Mouse (Mus musculus) urinary bladder, postnatal 4 days (tissue): ENCODE measurements around the gene Mrtfb.
"Not testable (repeated sequence)": the region's sequence is repeated elsewhere in the genome, so short reads cannot be mapped to it uniquely, and the experiment has no call there.

Source experiments
- DNase-seq, 2 experiments: peaks; one replicate each; pipeline ENCODE4 v3.0.0; 2021 to 2022; ENCODE audit warnings: low spot score in 2 of 2

Gene Mrtfb

DNA sequence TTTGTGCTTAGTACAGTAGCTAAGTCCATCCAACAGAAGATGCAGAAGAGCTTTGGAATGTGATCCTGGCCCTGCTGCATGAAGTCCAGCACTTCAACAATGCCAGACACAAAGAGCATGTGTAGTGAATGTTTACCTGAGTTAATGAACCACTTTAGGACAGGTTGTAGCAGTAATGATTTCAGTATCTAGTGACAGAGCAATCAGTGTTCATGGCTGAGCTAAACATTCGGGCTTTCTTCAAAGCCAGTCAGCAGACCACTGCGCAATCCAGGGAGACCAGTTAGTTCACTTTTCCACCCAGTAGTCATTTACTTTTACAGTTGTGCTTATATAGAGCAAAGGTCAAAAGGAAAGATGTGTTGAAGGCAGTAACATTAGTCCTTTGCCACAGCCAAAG lies 20.0 kb downstream of the Mrtfb start:
- DNase-seq, result no peak

DNA sequence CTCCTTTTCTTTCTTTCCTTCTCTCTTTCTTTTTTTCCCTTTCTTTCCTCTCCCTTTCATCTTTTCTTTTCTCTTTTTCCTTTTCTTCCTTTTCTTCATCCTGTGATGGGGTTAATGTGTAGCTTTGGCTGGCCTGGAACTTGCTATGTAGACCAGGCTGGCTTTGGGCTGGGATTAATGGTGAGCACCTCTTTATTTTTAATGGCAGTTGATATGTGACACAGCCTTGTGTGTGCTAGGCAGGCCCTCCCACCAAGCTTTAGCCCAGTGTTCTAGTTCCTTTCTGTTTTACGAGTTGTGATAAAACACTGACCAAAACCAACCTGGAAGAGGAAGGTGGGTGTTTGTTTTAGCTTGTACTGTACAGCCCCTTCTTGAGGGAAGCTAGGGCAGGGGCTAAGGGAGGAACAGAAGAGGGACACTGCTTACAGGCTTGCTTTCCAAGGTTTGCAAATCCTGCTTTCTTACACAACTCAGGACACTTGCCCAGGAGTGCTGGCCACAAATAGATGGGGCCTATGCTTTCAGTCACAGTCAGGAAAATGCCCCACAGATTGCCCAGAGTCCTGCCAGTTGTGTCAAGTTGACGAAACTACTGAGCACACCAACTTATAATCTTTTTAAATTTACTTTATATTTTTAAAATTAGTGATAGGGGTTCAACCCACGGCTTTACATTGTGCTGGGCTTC lies 20.6 kb downstream of the Mrtfb start:
- no peak for DNase-seq

DNA sequence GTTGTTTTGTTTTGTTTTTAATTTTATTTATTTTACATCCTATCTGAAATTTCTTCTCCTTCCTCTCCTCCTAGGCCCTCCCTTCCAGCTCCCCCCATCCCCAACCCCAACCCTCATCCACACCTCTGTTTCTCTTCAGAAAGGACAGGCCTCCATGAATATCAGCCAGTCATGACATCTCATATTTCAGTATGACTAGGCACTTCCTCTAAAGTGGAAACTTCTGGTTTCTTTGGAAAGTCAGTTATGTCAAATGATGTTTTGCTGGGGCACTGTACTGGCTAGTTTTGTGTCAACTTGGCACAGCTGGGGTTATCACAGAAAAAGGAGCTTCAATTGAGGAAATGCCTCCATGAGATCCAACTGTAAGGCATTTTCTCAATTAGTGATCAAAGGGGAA lies 30.1 kb downstream of the Mrtfb start:
- DNase-seq, result not testable (repeated sequence)

DNA sequence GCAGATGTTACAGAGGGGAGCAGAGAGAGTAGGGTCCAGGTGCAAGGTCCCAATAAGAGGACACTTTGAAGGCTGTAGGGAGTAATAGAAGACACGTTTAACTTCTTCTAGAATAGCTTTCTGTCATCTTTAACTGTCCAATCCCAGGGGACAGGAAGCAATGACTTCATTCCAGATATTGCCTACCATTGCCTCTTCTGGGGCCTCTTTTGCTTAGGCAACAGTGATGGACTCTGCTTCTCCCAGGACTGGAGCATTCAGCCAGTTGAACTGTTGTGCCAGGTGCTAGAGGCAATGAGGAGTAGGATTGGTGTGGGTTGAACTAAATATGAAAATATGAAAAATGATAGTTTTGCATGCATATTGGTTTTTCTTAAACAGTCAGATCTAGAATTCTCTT lies 41.6 kb downstream of the Mrtfb start:
- no peak for DNase-seq

DNA sequence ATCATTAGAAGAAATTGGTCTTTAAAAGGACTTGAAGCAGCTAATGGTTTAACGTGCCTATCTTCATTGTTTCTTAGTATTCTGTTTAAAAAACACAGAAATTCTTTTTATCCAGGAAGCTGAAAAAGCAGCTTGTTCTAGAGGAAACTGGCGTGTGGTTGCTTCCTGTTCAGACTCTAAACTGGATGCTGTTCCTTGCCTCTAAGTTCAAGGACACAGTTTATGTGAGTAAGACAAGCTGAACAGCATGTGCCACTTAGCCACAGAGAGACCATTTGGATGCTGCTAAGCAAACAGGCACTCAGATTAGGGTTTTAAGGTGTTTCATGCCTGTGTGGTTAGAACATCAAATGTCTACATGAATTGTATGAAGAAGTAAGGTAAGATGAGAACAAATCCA lies 42.7 kb downstream of the Mrtfb start:
- no peak for DNase-seq

DNA sequence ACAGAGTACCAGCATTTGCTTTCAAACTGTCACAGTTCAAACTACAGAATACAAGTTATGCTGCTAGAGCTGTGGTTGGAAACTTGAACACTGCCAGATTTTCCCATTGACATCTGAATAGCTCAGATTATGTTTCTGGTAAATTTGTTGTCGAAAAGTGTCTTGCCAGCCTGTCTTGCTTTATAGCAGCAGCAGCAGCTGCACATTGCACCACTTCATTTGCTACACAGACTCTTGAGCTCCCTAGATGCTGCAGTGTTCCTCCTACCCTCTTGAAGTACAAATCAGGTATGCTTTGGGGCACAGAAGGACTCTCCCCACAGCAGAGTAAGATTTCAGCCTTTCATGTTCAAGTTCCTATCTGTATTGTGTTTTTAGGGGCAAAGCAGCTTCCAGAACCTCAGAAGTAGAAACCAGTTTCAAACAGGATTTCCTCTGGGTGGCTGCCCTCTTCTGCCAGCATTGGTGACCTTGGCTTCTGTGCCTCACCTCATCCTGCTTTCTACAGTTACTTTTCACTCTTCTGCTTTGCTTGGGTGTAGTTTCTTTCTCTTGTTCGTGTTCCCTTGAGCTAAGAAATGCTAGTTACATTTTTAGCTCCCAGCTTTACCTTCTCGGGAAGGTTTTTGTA lies 49.9 kb downstream of the Mrtfb start:
- no peak for DNase-seq

DNA sequence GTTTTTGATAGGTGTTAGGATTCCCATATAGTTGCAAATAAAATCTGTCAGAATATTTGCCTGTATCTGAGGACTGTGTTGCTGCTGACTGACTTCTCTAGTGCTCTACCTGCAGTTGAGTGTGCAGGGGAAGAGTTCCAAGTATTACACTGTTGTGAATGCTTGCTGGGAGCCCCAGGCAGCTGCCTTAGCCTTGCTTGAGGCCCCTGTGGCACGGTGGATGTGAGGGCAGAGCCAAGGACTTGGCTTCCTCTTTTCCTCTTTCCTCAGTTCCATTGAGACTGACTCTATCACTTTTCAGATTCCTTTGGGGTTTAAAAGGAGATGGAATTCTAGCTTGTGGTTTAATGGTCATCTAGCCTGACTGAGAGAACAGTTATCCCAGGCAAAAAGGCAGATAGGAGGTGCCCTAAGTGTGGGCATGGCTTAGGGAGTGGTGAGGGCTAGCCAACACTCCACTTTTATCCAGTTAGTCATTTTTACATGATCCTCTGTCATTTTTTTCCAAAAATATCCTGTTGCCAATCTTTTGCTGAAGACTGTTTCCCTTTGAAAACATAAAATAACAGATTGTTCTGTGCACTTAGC lies 53.9 kb downstream of the Mrtfb start:
- no peak for DNase-seq

DNA sequence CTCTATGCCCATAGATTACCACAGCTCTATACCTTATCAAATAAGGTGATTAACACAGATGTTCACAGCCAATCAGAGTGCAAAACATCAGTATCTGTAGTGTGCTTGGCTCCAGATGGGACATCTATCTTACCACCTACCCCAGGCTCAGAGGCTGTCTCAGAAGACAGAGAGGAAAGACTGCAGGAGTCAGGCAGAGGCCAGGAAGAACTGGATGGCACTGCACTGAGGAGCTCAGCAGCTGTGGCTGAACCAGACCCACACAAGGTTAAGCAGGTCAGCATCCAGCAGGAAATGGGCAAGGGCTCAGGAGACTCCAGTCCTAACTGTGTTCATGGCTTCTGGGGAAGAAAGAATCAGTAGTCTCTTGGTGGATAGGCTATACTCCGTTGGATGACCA lies 55.1 kb downstream of the Mrtfb start:
- DNase-seq, result no peak

DNA sequence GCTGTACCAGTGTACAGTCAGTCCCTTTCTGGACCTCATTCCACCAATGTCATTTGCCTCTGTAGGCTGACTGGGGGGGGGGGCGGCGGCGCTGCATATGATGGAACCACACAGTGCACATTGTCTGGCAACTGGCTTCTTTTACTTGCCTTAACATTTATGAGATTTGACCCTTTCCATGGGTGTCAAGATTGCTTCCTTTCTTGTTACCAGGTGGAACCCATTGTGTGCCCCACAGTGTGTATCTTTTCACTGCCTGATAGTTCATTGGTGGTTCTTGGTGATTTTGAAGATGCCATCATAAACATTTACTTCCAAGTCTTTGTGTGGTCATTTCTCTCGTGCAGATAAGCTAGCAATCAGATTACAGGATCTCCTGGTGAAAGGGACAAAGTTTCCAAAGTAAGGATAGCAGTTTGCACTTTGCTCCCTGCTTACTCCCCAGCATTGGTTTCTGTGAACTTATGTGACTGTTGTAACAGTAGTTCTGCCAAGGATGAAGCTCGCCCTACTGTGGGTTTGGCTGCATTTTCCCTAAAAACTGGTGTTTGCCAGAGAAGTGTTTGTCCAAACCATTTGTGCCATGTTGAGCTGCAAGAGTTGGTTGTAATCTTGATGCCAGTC lies 56.9 kb downstream of the Mrtfb start:
- DNase-seq, result no peak

DNA sequence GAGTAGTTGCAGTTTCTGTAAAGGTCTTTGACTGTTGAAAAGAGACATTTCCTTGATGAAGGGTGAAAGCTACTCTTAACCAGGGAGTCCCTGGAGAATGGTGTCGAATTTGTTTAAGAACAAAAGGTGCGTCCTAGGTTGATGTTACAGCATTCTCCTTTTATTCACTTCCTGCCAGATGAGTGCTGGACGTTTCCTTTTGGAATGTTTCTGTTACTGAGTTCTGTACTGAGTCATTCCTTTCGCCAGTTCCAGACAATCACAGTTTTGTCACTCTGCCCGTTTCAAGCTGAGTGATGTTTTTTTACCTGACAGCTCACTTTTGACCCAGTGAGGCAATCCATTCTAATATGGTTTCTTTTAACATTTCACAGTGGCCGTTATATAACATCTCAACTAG lies 67.5 kb downstream of the Mrtfb start:
- DNase-seq, result no peak

DNA sequence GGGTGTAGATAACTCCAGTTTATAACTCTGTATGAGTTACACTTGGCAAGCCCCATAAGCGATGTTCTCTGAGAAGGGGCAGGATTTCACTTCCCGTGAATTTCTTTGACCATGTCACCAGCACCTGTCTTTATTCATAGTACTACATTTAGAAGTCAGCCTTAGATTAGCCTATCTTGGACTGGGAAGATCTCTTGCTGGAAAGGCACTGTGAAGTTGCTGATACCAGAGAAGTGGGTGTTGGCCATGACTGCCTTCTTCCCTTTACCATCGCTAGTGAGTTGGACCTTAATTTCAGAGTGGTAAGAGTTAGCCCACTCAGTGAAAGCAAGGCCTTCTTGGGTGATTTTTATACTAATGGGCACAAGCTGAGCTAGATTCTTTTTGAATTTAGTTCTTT lies 70.3 kb downstream of the Mrtfb start:
- DNase-seq, result no peak

DNA sequence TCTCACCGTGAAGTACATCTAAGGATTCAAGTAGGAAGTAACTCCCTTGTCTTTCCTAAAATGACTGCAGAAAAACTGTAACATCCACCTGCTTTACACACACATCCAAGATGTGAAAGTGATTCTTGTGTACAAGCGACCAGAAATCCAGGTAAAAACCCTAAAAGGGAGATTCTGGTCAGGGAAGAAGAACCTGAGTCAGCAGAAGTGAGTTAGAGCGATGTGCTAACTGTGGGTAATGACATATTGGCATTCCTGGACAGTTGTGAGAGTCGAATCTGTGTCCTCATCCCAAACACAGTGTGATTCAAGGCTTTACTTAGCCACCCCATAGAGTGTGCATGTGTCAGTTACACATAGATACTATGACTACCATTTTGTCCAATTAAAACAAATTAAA lies 72.4 kb downstream of the Mrtfb start:
- no peak for DNase-seq

DNA sequence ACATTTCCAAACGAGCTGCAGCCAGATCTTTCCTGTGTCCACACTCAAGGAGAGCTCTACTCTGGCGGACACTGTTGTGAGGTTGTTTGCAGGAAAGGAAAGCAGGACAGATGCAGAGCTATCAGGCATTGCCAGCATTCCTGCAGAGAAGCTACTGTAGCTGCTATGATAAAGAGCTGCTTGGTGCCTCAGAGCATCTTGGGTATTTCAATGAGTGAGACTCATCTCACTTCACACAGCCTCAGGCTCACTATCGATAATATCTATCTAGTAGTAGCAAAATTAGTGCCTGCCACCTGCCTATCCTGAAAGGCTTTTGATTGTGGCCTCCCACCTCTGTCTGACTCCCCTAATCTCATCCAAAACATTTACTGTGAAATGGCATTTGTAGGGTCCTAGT lies 73.4 kb downstream of the Mrtfb start:
- DNase-seq, result no peak

DNA sequence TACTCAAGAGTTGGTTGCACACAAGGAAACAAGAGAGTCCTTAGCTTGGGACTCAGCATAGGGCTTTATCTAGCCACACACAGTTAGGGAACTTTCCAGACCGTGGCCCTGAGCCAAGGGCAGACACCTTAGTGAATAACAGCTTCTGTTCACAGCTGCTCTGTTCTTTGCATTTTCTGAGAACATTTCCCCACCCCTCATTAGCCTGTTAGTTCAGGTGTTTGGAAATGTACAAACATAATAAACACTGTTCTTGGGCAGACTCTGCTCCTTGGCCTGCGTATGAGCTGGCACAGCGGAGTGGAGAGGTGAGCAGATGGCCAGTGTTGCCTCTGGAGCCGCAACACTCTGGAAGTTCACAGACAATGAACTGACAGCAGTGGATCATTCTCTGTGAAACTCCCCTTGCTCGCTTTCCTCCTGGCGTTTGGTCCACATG lies 74.0 kb downstream of the Mrtfb start:
- DNase-seq, result no peak

DNA sequence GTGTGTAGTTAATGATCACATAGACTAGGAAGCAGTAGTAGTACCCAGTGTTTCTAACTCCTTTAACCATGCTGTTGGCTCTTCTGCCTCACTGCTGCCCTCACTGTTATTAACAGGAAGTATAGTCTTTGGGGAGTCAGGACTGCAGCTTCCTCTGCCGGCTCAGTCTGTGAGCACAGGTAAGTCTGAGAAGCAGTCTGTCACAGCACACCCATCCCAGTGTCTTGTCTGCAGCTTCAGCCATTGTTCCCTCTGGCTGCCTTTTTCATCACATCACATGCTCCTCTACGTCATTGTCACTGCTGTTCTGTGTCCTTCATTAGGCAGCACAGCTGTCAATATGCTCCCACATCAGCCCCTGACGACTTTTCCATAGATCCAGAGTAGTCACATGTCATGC lies 75.6 kb downstream of the Mrtfb start:
- DNase-seq, result no peak

DNA sequence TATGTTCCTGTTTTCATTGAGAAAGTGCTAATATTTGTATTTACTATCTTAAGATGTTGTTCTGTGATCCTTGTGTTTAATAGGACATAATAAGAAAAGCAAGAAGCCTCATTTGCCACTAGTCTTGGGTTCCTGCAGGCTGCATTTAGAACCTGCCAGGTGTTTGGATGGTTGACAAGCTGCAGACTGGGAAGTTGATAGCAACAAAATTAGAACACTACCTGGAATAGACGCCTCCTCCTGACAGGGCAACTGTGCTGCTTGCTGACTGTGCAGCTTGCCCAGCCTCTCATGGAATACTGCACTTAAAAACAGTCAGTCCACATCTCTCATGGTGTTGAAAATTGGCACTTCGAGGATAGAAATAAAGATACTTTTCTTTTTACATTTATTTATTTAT lies 76.3 kb downstream of the Mrtfb start:
- no peak for DNase-seq

DNA sequence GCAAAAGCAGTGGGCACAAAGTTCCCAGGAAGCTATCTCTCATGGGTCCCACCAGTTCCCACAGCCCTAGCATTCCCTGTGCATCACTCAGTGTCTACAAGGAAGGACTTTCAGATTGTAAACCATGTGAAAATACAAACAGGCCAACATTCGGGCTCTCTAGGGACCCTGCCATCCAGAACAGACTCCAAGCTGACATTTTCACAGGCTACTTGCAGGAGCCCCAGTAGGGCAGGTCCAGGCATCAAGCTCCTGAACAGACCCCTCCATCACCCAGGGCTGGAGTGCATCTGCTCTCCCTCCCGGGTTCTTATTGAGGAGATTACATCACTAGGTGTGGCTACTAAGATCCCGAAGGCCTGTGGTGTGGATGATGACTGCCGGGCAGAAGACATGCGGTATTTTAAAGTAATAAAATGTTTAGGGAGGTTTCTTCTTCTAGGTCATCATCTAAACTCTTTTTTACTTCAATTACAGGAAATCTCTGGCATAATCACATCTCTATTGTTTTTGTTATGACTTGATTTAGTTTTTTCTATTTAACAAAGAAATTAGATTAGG lies 77.6 kb downstream of the Mrtfb start:
- DNase-seq, result no peak

DNA sequence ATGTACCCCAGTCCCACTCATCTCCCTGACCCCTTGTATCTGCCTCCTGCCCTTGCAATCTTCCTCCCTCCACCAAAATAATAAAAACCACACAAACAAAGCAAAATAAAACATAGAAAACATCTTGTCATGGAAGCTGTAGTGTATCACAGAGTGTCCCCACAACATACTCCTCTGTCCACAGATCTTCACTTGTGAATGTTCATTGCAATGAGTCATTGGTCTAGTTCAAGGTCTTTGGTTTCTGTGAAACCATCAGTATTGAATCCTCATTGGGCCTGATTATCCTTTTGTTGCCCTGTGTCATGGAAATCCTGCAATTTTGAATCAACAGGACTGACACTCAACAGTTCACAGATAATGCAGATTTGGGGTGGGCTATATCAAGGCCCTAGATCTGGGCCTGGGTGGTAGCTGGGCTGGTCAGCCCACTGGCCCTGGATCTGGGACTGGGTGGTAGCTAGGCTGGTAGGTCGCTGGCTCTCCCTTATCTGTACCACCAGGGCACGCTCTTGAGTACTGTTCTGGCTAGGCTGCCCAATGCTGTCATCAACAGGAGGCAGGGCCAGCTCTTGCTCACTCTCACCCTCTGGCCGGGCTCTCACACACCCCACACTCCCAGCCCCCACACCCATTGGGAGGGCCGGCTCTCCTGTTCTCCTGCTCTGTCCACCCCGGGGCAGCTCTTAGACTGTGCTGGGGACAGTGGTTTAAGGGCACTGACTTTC lies 80.4 kb downstream of the Mrtfb start:
- DNase-seq, result no peak

DNA sequence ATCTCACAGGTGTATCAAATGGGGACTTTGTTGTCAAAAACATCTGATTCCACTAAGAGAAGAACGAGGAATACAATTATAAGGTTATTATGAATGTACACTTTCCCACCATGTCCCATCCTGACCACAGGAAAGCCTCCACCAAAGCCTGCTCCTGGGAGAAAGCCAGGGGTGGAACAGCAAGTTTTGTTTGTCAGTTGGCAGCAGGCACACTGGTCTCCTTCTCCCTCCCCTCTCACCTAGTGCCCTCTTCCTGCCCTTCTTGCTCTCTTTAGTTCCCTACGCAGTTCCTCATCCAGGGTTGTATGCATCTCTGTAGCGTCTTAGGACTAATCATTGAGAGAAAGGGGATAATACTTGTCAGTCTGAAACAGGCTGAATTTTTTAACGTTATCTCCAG lies 81.8 kb downstream of the Mrtfb start:
- no peak for DNase-seq

DNA sequence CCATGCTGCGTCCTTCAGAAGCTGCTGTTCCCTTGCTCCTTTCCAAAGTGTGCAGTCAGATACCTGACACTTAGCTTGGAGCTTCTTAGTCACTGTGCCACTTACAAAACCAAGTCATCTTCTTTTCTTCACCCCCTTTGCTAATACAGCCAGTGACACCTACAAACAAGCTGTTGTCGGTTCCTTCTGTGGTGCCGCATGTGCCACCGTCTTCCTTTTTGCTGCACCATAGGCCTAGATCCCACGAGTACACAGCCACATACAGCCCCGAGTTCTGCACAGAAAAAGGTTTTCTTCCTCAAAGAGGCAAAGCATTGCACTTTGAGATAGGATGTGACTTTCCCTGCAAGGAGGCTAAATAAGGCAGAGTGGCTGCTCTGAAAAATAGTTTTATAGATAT lies 83.2 kb downstream of the Mrtfb start:
- DNase-seq, result no peak

DNA sequence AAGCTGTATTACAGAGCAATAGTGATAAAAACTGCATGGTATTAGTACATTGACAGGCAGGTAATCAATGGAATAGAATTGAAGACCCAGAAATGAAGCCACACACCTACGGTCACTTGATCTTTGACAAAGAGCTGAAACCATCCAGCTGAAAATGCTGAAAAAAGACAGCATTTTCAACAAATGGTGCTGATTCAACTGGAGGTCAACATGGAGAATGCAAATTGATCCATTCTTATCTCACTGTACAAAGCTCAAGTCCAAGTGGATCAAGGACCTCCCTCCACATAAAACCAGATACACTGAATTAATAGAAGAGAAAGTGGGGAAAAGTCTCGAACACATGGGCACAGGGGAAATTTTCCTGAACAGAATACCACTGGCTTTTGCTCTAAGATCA lies 89.5 kb downstream of the Mrtfb start:
- not testable (repeated sequence) for DNase-seq

DNA sequence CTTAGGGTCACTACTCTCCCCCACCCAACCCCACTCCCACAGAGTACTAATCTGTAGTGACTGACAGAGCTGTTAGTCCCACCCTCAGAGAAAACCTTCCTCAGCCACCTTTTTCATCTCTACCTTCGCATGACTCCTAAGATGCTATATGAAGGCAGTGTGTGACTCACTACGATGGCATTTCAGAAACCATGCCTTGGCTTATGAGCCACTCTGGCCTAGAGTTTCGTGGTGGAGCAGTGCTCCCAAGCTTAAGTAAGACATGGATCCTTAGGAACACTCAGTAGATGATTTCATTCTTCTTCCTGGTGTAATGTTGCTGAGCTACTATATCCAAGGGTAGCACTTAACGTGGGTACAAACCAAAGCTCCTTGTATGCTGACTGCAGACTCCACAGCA lies 94.4 kb downstream of the Mrtfb start:
- DNase-seq, result no peak
